Mouse (Mus musculus): ENCODE data around the gene Pacsin2. TPM values are rescaled to one million over a fixed set of nuclear protein-coding genes. Genes with fewer than 3 reads are reported as not detected.

Gene Pacsin2
- polyA plus RNA-seq (2017; shearing (Covaris generic)), result 41.4 TPM

DNA sequence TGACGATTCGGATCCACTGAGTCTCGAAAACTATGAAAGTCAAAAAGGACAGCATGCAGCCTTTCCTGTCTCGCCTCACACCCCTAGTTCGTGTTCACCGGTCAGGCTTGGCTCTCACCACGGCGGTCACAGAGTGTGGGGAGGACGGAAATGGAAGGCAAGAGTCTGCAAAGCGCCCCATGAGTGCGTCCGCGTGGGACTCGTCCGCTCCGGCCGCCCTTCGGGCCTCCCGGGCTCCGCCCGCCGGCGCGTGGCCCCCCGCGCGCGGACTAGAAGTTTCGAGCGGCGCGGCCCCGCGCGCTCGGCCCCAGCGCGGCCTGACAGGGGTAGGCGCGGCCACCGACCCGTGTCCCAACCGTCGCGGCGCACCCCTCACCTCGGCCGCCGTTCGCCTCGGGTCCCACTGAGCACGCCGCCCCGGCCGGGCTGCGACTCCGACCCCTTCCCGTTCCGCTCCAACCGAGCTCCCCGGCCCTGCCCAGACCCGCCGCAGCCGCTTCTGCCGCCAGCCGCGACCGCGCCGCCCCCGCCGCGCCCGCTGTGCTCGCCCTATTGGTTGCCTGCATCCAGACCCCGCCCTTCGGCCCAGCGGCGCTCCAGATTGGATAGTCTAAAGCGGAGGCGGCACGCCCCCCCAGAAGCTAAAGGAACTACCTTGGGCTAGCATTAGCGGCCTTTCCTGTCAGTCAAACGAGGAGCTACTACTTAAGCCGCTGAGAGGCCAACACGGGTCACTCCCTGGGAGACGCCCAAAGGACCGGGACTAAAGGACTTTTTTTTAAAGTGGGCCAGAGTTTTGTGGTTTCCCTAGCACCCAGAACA is at the start of gene Pacsin2:
TSS of gene Pacsin2 (minus strand) at position 524 of the 822 bp plus-strand sequence.

DNA sequence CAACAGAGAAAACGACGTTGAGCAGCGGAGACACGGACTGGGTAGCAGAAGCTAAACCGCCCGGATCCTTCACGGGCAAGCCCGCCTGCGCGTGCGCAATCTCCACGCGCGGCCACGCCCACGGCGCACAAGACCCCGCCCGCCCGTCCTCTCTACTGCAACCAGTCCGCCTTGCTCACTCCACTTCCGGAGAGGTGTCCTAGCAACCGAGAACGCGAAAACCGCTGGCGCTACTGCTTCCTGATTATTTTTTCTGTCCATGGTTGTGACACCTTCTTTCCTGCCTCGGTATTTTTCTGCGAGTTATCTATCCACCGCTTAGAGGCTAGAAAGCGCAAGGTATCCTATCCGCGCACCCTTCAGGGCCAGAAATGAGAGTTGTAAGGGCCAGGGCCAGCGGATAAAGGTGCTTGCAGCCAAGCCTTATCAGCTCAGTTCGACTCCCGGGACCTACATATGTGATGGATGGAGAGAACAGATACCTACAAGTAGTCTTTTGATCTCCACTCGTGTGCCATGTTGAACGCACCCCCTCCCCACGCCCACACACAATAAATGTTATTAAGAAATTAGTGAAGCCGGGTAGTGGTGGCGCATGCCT is 46.5 kb upstream of the Pacsin2 start, which contains the start of gene Ttll1:
TSS of gene Ttll1 (minus strand) at position 89 of the 601 bp plus-strand sequence.

DNA sequence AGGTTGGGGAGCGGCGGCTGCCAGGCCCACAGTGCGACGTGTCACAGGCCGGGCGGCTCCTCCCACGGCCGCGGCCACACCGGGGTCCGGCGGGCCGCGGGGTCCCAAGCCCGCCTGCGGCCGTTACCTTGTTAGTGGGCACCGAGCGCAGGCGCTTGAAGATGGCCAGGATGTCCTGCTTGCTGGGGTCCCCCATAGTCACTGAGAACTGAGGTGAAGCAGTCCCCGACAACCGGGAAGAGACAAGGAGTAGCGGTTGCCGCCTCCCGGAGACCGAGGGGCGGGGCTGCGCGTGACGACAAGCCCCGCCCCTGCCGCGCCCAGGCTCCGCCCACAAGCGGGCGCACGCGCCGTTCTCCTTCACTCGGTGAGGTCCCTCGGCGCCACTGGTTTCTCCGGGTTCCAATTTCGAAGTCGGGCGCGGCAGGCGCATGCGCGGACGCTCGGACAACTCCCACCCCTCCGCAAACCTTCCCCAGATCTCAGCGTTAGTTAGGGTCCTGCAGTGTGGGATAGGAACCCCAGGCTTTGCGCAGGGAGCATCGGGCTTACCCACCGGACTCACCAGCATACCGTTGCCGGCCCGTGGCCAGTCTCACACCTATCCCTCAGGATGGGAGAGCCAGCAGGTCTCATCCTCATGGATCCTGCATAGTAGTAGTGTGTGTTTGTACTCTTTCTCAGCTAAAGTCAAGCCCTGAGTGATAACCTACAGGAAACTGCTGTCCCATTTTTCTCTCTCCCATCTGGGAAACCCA is 114.3 kb downstream of the Pacsin2 start, which contains the start of gene Arfgap3:
TSS of gene Arfgap3 (minus strand) at position 294 of the 758 bp plus-strand sequence.

Other genes starting within 250 kb of the Pacsin2 start
- not detected for gene A4galt, start 212.8 kb downstream of the Pacsin2 start, polyA plus RNA-seq (2017; shearing (Covaris generic))
- gene Arfgap3, start 114.4 kb downstream of the Pacsin2 start, polyA plus RNA-seq (2017; shearing (Covaris generic)), result 10.2 TPM
- 7.8 TPM for gene Ttll1, start 46.3 kb upstream of the Pacsin2 start, polyA plus RNA-seq (2017; shearing (Covaris generic))
- 3.7 TPM for gene Bik, start 62.3 kb upstream of the Pacsin2 start, polyA plus RNA-seq (2017; shearing (Covaris generic))
- gene Tspo, start 99.0 kb upstream of the Pacsin2 start, polyA plus RNA-seq (2017; shearing (Covaris generic)), result 375 TPM
- 10.3 TPM for gene Mcat, start 99.2 kb upstream of the Pacsin2 start, polyA plus RNA-seq (2017; shearing (Covaris generic))
- 22.9 TPM for gene Ttll12, start 130.6 kb upstream of the Pacsin2 start, polyA plus RNA-seq (2017; shearing (Covaris generic))

Data from effector memory CD4-positive, alpha-beta T cell, adult 7 months (primary cell).